Mouse (Mus musculus) heart, postnatal 0 days (tissue): Measurements from ENCODE around the gene Slc9a9. TPM values are rescaled to one million over a fixed set of nuclear protein-coding genes. Genes with fewer than 3 reads are reported as not detected.

Source experiments
- ATAC-seq: fragments of 200-750 bp; cut with Nextera tagmentation; 2 replicates; pipeline ENCODE4 v1.8.0; 2017; ENCODE audit warnings: low read depth, moderate number of reproducible peaks, moderate library complexity; ENCODE audit not compliant: insufficient read depth
- DNase-seq: peaks from one replicate; pipeline ENCODE4 v3.0.0-alpha.2; 2016; ENCODE audit warnings: low spot score
- H3K27ac ChIP-seq: fragments of 300-500 bp; sonication (generic); 2 replicates; pipeline ENCODE4 v1.5.1; 2014; ENCODE audit warnings: low read depth, mild to moderate bottlenecking
- H3K27me3 ChIP-seq: fragments of 300-500 bp; sonication (generic); 2 replicates; pipeline ENCODE4 v1.6.1; 2014; ENCODE audit warnings: low read length, mixed read lengths; ENCODE audit not compliant: control insufficient read depth, insufficient read depth
- H3K36me3 ChIP-seq: fragments of 300-500 bp; sonication (generic); replicated peaks from 2 replicates; pipeline ENCODE4 v1.6.1; 2014; ENCODE audit warnings: low read length, mixed read lengths; ENCODE audit not compliant: control insufficient read depth, insufficient read depth
- H3K4me1 ChIP-seq: fragments of 300-500 bp; sonication (generic); 2 replicates; pipeline ENCODE4 v1.6.1; 2014; ENCODE audit warnings: antibody characterized with exemption; ENCODE audit not compliant: control insufficient read depth, insufficient read depth
- H3K4me2 ChIP-seq: fragments of 300-500 bp; sonication (generic); 2 replicates; pipeline ENCODE4 v1.6.1; 2014; ENCODE audit warnings: low read depth, mild to moderate bottlenecking, low read length, moderate library complexity
- H3K4me3 ChIP-seq: fragments of 300-500 bp; sonication (generic); 2 replicates; pipeline ENCODE4 v1.5.1; 2014; ENCODE audit warnings: low read depth, low read length
- H3K9ac ChIP-seq: fragments of 300-500 bp; sonication (generic); replicated peaks from 2 replicates; pipeline ENCODE4 v1.6.1; 2014; ENCODE audit warnings: low read depth, low read length, mixed read lengths
- H3K9me3 ChIP-seq: fragments of 300-500 bp; sonication (generic); replicated peaks from 2 replicates; pipeline ENCODE4 v1.6.1; 2016; ENCODE audit warnings: low read length; ENCODE audit not compliant: control insufficient read depth
- CTCF ChIP-seq: IDR thresholded peaks from 2 replicates; pipeline ENCODE4 v1.5.1; 2016; ENCODE audit warnings: antibody characterized with exemption, control low read depth, low read depth
- EP300 ChIP-seq: IDR thresholded peaks from 2 replicates; pipeline ENCODE4 v1.6.1; 2016; ENCODE audit warnings: antibody characterized with exemption, low read depth
- WGBS: fragments of 180-500 bp; shearing (Covaris S2); extraction: QIAGEN DNeasy Blood & Tissue Kit; methylation state at CpG from one replicate; pipeline ENCODE4 v1.1.7; 2014; 5-methylcytosine and 5-hydroxymethylcytosine counted together
- polyA plus RNA-seq: library from polyadenylated mRNA; unstranded; fragments of >200 nt; fragmentation: Nextera tagmentation; extraction: Ambion mirVana; gene quantifications from 2 replicates; pipeline ENCODE4 v1.2.1, GENCODE M21; 2015
- total RNA-seq: library from RNA; depleted of rRNA; stranded (reverse); fragments of >200 nt; gene quantifications from 2 replicates; pipeline ENCODE4 v1.2.3, GENCODE M21; 2014; ENCODE audit warnings: low replicate concordance

The Slc9a9 gene
- total and polyA plus RNA-seq, 2 experiments from 2014 or later, result 1.9 to 7.1 TPM

GRCm38 (mm10) chr9:94653827-94654226 is 15.9 kb upstream of the Slc9a9 start:
- Histone ChIP-seq H3K4me1 (no peaks in the 10 kb centered on the region), H3K4me2 (no peak overlapping the region), H3K27ac (no peak overlapping the region), H3K9me3 (no peaks in the 10 kb centered on the region; the same call in 1 of the 2 replicates), H3K27me3 (no peaks in the 10 kb centered on the region), H3K36me3 (no peaks in the 10 kb centered on the region), H3K4me3 (no peak overlapping the region), H3K9ac (no peak overlapping the region)
- 66% methylated on average over 2 of the region's 2 CpGs for WGBS
- ATAC-seq (no peak), DNase-seq (no peak)
- no peak for TF ChIP-seq EP300
- no peak for TF ChIP-seq CTCF

GRCm38 (mm10) chr9:94656265-94656664 is 13.4 kb upstream of the Slc9a9 start:
- DNase-seq, result no peak
- Histone ChIP-seq H3K36me3 (no peaks in the 10 kb centered on the region), H3K27ac (no peak overlapping the region), H3K4me1 (no peaks in the 10 kb centered on the region), H3K9me3 (no peaks in the 10 kb centered on the region; the same call in 1 of the 2 replicates), H3K4me3 (no peak overlapping the region), H3K4me2 (no peak overlapping the region), H3K9ac (no peak overlapping the region), H3K27me3 (no peaks in the 10 kb centered on the region)
- TF ChIP-seq CTCF (no peak), EP300 (no peak)
- WGBS, result 73% methylated on average over 4 of the region's 4 CpGs
- ATAC-seq, result no peak

- no peak for ATAC-seq
- no peaks in the 10 kb centered on the region for H3K9me3 ChIP-seq
- H3K4me1 ChIP-seq, result no peaks in the 10 kb centered on the region
- TF ChIP-seq EP300 (no peak), CTCF (no peak)
- no peak overlapping the region for H3K4me3 ChIP-seq
- no peak overlapping the region for H3K27ac ChIP-seq
- no peak for DNase-seq
- H3K27me3 ChIP-seq, result no peaks in the 10 kb centered on the region
- 40% methylated on average over 3 of the region's 3 CpGs for WGBS
- no peak overlapping the region for H3K4me2 ChIP-seq
- no peak overlapping the region for H3K9ac ChIP-seq
- no peaks in the 10 kb centered on the region for H3K36me3 ChIP-seq
Measured at GRCm38 (mm10) chr9:94659401-94660152, 10.1 kb upstream of the Slc9a9 start.

GRCm38 (mm10) chr9:94661768-94662167 is 7.9 kb upstream of the Slc9a9 start:
- DNase-seq (no peak), ATAC-seq (no peak)

GRCm38 (mm10) chr9:94665248-94665647 is 4.5 kb upstream of the Slc9a9 start:
- Histone ChIP-seq H3K27ac (no peak overlapping the region), H3K4me3 (no peak overlapping the region), H3K9me3 (no peaks in the 10 kb centered on the region), H3K36me3 (no peaks in the 10 kb centered on the region), H3K4me2 (no peak overlapping the region), H3K27me3 (no peaks in the 10 kb centered on the region), H3K4me1 (peaks cover 1% of the 10 kb centered on the region; the same call in 1 of the 2 replicates), H3K9ac (no peak overlapping the region)
- 73% methylated on average over 4 of the region's 4 CpGs for WGBS
- no peak for ATAC-seq
- DNase-seq, result no peak
- TF ChIP-seq CTCF, result no peak
- no peak for TF ChIP-seq EP300

More at GRCm38 (mm10) chr9:94661768-94662167, 7.9 kb upstream of the Slc9a9 start:
- 24% methylated on average over 2 of the region's 2 CpGs for WGBS
- H3K27me3 ChIP-seq, result no peaks in the 10 kb centered on the region
- H3K4me3 ChIP-seq, result no peak overlapping the region
- H3K9ac ChIP-seq, result no peak overlapping the region
- H3K9me3 ChIP-seq, result no peaks in the 10 kb centered on the region
- no peak overlapping the region for H3K4me2 ChIP-seq
- H3K4me1 ChIP-seq, result no peaks in the 10 kb centered on the region
- H3K36me3 ChIP-seq, result no peaks in the 10 kb centered on the region
- H3K27ac ChIP-seq, result no peak overlapping the region
- TF ChIP-seq CTCF (no peak), EP300 (no peak)
